Mouse (Mus musculus) layer of hippocampus, postnatal 14 days (tissue): ENCODE measurements around the gene Nup153. TPM values are rescaled to one million over a fixed set of nuclear protein-coding genes. Genes with fewer than 3 reads are reported as not detected.

Experiments used
- total RNA-seq, 2 experiments: library from RNA; stranded (reverse); gene quantifications; 2 replicates each; pipeline ENCODE4 v1.2.3; 2021

The Nup153 gene
- total RNA-seq, 2 experiments from 2014 or later = 41.5 to 51.7 TPM

Other genes starting within 250 kb of the Nup153 start
- gene Cap2, start 226.1 kb downstream of the Nup153 start, total RNA-seq = 100 to 1,000 TPM; 131 to 140 TPM
- gene Fam8a1, start 58.4 kb downstream of the Nup153 start, total RNA-seq = 10 to 100 TPM; 69.9 to 70.3 TPM
- 10 to 100 TPM; 23.0 to 25.8 TPM for gene Kif13a, start 201.9 kb upstream of the Nup153 start, total RNA-seq